Mouse (Mus musculus) spleen, adult 2 months (tissue): ENCODE measurements at regions not wholly inside any gene's neighbourhood (a gene's known extent, or its start where the extent isn't known, plus 50 kb on each side); places are given as distances from the start of the nearest gene placed in this dataset.

ENCODE experiments used
- CTCF ChIP-seq: fragments of 200-500 bp; IDR thresholded peaks from 2 replicates; pipeline ENCODE4 v1.5.1; 2011; ENCODE audit warnings: mild to moderate bottlenecking, inconsistent platforms; ENCODE audit not compliant: insufficient read depth, insufficient read length, insufficient replicate concordance; ENCODE audit errors: extremely low read depth
- POLR2A ChIP-seq: fragments of 200-500 bp; IDR thresholded peaks from 2 replicates; pipeline ENCODE4 v1.6.1; 2011; ENCODE audit warnings: low read depth, low read length, inconsistent platforms

- TF ChIP-seq POLR2A (no peak), CTCF (no peak)
Measured at GRCm38 (mm10) chr5:141126536-141126935, 114.8 kb upstream of the Sdk1 start.
